Mouse (Mus musculus) kidney, adult 10 weeks (tissue): Measurements from ENCODE around the gene Edc3. TPM values are rescaled to one million over a fixed set of nuclear protein-coding genes. Genes with fewer than 3 reads are reported as not detected.

Experiments
- polyA plus RNA-seq: library from polyadenylated mRNA; stranded (reverse); fragments of 350-450 nt; fragmentation: Illumina TruSeq; extraction: RNeasy Lipid Tissue Mini Kit (QIAGEN cat#74804); gene quantifications from one replicate; pipeline ENCODE4 v1.2.3, GENCODE M21; 2014; ENCODE audit warnings: low read depth, low replicate concordance

Edc3 gene
- polyA plus RNA-seq, result 2.6 TPM

DNA sequence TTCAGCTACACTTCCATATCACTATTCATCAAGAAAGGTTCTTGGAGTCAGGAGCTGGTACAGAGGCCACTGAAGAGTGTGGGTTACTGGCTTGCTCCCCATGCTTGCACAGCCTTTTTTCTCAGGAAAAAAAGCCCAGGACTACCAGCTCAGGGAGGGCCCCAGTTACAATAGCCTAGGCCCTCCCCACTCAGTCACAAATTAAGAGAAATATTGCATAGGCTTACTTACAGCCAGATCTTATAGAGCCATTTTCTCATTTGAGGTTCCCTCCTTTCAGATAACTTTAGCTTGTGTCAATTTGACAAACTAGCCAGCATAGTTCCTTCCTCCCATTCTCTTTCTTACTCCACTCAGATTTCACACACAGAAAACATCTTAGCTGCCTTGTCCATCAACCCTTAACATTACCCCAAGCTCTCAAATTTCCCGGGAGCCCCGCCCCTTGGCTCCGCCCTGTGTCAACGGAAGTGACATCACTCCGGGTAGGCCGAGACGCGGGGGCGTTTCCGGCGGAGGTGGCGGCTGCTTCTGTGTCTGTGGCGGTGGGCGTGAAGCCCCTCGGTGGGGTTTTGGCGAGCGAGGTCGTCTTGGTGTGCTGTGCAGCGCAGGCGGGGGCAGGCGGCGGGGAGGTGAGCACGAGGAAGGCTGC, at the start of gene Edc3:
Edc3 (plus strand) TSS at position 473 of the 652 bp plus-strand sequence.

DNA sequence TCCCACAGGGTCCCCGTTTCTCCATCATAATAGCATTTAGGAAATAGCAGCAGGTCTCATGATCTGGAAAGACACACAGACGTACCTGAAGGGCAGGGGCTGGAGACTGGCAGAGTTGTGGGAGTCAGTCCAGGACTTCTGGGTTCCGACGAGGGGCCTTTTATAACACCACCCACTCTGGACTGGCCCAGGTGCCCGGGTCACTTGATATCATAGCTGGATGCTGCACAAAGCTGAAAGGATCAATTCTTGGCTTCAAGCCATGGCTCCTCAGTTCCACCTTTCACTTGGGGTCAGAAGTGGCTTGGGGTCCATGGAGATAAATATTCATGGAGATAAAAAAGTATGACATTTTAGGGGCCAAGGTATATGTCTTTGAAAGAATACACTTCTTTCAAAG, 24.8 kb upstream of the Edc3 start, which contains the start of gene Cyp1a2:
Cyp1a2 (minus strand) TSS at position 184 of the 400 bp plus-strand sequence.

DNA sequence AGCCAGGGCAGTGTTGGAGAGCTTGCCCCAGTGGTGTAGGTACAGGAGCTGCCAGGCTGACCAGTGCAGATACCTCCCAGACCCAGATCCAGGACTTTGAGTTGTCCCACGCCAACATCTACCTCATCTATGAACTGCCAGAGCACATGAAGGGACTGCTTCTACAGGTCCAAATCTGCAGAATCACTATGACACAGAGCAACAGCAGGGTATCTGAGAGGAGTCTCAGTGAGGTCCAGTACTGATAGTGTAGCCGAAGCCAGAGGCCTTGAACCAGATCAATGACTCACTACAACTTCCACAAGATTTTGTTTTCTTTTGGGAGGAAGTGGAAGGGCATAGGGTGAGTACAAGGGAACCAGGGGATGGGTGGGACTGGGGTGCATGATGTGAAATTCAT, 20.6 kb upstream of the Edc3 start, which contains the start of gene Cyp1a1:
Cyp1a1 (plus strand) TSS at position 178 of the 400 bp plus-strand sequence.

DNA sequence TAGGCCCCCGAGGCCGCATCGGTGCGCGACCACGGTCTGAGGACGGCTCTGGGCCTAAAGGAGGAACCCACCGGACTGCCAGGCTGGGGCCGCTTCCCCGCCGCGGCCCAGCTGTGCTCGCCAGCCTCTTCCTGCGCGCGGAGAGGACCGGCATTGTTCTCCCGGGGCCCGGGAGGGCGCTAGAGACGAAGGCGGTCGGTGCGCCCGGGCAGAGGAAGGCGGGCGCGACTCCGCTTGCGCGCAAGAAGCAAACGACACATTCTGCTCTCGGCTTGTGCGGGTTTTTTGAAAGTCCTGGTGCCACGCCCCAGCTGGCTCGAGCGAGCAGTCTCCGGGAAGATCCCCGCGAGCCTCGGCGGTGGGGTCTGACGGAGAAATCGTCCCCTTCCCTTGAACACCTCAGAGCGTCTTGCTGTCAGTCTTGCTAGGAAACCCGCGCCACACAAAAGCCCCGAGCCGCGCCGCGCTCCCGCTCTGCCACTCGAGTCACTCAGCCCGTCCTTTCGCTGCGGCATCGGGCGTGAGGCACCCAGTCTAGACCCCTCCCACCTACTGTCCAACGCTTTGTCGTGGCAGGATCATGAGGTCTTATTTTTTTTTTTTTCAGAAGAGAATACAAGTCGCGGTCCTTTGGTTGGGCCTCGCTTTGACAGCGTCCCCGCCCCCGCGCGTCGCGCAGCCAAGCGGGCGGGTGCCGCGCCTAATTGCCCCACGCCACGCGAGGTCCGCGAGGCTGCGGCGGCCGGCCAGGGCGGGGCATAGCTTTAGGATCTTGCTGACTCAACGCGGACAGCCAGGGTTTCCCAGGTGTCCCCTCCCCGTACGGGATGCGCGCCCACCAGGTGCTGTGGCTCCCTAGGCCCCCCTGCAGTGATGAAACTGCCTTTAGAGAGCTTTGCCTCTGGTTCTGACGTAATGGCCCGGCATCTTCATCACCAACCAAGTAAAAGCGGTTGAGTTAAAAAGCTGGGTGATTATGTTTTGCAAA, 57.3 kb downstream of the Edc3 start, which contains the start of gene Clk3:
Clk3 (minus strand) TSS at position 497 of the 988 bp plus-strand sequence.

Other genes starting within 250 kb of the Edc3 start
- 10.6 TPM for gene Scamp5, start 240.5 kb upstream of the Edc3 start, polyA plus RNA-seq
- not detected for gene Rpp25, start 204.5 kb upstream of the Edc3 start, polyA plus RNA-seq
- gene Cox5a, start 187.3 kb upstream of the Edc3 start, polyA plus RNA-seq, result 1,567 TPM
- gene Fam219b, start 171.0 kb upstream of the Edc3 start, polyA plus RNA-seq, result 6.4 TPM
- 16.5 TPM for gene Mpi, start 155.8 kb upstream of the Edc3 start, polyA plus RNA-seq
- 28.1 TPM for gene Scamp2, start 147.6 kb upstream of the Edc3 start, polyA plus RNA-seq
- 6.8 TPM for gene Ulk3, start 119.1 kb upstream of the Edc3 start, polyA plus RNA-seq
- gene Cplx3, start 102.3 kb upstream of the Edc3 start, polyA plus RNA-seq, result not detected
- not detected for gene Lman1l, start 87.8 kb upstream of the Edc3 start, polyA plus RNA-seq
- 1.9 TPM for gene Csk, start 54.9 kb upstream of the Edc3 start, polyA plus RNA-seq
- not detected for gene Cyp1a2, start 24.8 kb upstream of the Edc3 start, polyA plus RNA-seq
- 1.3 TPM for gene Cyp1a1, start 20.6 kb upstream of the Edc3 start, polyA plus RNA-seq
- 23.9 TPM for gene Clk3, start 57.3 kb downstream of the Edc3 start, polyA plus RNA-seq
- 0.89 TPM for gene Arid3b, start 128.3 kb downstream of the Edc3 start, polyA plus RNA-seq
- 45.6 TPM for gene Ubl7, start 202.4 kb downstream of the Edc3 start, polyA plus RNA-seq
- gene Sema7a, start 231.6 kb downstream of the Edc3 start, polyA plus RNA-seq, result 0.57 TPM